Comparison of ENCODE assay signal across 8 mouse cellular contexts in genomic region chr2:57374647-57375046, GRCm38 (mm10).
DNase-seq lines count a peak whose midpoint lies in the region; ATAC-seq and TF ChIP-seq lines count a peak whose summit lies in the region.

No protein-coding gene starts in this region.

- TF ChIP-seq CTCF in lung, adult 2 months (IDR thresholded peaks at IDR 0.05; ENCODE audit: insufficient read depth, low read length), result no peak

- H3K4me3 ChIP-seq in lung, adult 2 months (replicated peaks; ENCODE audit: extremely low read depth, low read depth, low read length), result no peak overlapping the region

- no peak for TF ChIP-seq POLR2A in lung, adult 2 months (IDR thresholded peaks at IDR 0.05; ENCODE audit: borderline replicate concordance, extremely low read depth, low read depth, low read length)

- 51% methylated on average over 4 of the region's 4 CpGs for WGBS in lung, adult 2 months

- no peak for ATAC-seq in granulocyte monocyte progenitor cell, adult 5-6 weeks (replicated peaks; ENCODE audit: poor library complexity, severe bottlenecking)

- no peaks in the 10 kb centered on the region for H3K4me1 ChIP-seq in lung, adult 2 months (ENCODE audit: control insufficient read depth, insufficient read depth, low read length)

- DNase-seq in adrenal gland, postnatal 10 days, result peak; percentile 10
- DNase-seq in adrenal gland, postnatal 4 days (ENCODE audit: low spot score in 2 of 2), result no peak
- DNase-seq in urinary bladder, postnatal 14 days (ENCODE audit: low spot score), result peak; percentile 4
- no peak for DNase-seq in urinary bladder, adult 18-20 months (ENCODE audit: low spot score in 2 of 2)
- peak; percentile 4 to 7 for DNase-seq in kidney, postnatal 36 days
- no peak for DNase-seq in right cerebral cortex, adult 2 months (ENCODE audit: low spot score in 2 of 2)
- no peak for DNase-seq in lung, adult 2 months

Comparison
In these comparisons a context has a peak if more than half of its experiments do, and no peak if none do; other contexts are left out.
1. DNase-seq: peak in adrenal gland, postnatal 10 days (single experiment), urinary bladder, postnatal 14 days (single experiment) and kidney, postnatal 36 days (2 of 2); none in adrenal gland, postnatal 4 days (0 of 2), urinary bladder, adult 18-20 months (0 of 2), right cerebral cortex, adult 2 months (0 of 2) and lung, adult 2 months (single experiment).